Mouse (Mus musculus) ES-Bruce4 (cell line): ENCODE results near the gene Nmnat3.

Source experiments
- CTCF ChIP-seq: IDR thresholded peaks from one replicate; pipeline ENCODE4 v1.8.1; 2011; ENCODE audit warnings: low read depth, low read length
- EP300 ChIP-seq: IDR thresholded peaks from 2 replicates; pipeline ENCODE4 v1.6.1; 2011; ENCODE audit warnings: low read depth, low read length; ENCODE audit not compliant: insufficient read depth
- POLR2A ChIP-seq: IDR thresholded peaks from one replicate; pipeline ENCODE4 v1.8.1; 2011; ENCODE audit warnings: low read length; ENCODE audit not compliant: insufficient read depth

DNA sequence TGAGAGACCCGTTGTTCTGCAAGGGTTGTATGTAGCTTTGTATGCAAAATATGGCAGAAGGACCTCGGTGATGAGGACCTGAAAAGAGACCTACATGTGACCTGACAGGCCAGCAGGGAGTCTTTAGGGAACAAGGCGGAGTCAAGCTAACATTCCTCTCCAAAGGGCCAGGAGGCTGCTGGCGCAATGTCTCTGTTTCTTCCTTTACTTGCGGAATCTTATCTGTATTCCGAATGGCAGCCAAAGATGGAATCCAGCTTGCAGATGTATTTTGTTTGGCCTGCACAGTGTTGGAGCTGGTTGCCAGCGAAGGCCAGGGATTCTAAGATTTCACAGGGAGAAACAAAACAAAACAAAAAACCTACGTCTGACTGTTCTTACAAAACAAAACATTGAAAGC, 141.5 kb downstream of the Nmnat3 start:
- no peak for TF ChIP-seq EP300
- TF ChIP-seq CTCF, result no peak
- TF ChIP-seq POLR2A, result no peak
